Mouse (Mus musculus): Measurements from ENCODE around the gene Scn3a. TPM values are rescaled to one million over a fixed set of nuclear protein-coding genes. Genes with fewer than 3 reads are reported as not detected.

The Scn3a gene
- 2.4 and 2.7 TPM in 2 replicates for polyA plus RNA-seq (2015; fragmentation: Nextera tagmentation; extraction: Ambion mirVana)

GRCm38 (mm10) chr2:65566793-65567787 lies at the start of gene Scn3a:
TSS of gene Scn3a (minus strand) at chr2:65567627.

Other genes starting within 250 kb of the Scn3a start
- gene Slc38a11, start 203.6 kb downstream of the Scn3a start, polyA plus RNA-seq (2015; fragmentation: Nextera tagmentation; extraction: Ambion mirVana): 0.21 and 0.32 TPM in 2 replicates
- 1.6 TPM in 2 replicates for gene Scn2a, start 53.1 kb upstream of the Scn3a start, polyA plus RNA-seq (2015; fragmentation: Nextera tagmentation; extraction: Ambion mirVana)